Mouse (Mus musculus): ENCODE measurements around the gene Duox1.

Duox1 gene

GRCm38 (mm10) chr2:122355389-122355788 lies 39.9 kb downstream of the Duox1 start:
- DNase-seq (ENCODE audit: low spot score) = no peak

DNA sequence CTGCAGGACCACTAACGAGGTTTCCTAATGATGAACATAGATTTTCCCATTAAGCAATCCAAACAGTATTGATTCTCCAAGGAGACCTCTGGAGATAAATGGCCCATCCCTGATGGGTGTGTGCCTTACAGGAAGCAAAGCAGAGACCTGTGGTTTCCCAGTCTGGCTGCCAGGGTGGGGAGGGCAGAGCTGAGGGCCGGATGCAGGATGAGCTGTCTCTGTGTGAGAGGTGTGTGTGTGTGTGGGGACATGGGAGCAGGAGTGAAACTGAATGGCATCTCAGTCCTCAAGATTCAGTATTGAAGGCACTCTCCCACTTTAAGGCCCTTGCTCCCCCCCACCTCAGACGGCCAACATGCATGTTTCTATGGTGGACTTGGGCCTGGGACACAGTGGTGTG lies 40.7 kb downstream of the Duox1 start:
- no peak for DNase-seq (ENCODE audit: low spot score)

DNA sequence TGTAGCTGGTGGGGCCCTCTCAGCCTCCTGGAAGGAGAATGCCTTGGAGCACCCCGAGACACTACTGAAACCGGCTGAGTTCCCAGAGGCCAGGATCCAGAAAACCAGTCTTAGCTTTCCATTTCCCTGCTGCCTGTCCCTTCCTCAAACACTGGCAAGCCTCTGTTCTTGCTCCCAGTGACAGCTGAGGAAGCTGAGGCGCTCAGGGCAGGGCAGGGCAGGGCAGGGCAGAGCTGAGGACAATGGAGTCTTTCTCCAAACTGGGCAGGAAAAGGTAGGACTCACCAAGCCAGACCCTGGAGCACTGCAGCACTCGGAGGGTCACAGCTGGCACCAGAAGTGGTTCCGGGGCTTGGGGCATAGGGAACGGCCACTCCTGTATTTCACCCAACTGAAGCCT lies 44.8 kb downstream of the Duox1 start:
- DNase-seq (ENCODE audit: low spot score) = no peak

DNA sequence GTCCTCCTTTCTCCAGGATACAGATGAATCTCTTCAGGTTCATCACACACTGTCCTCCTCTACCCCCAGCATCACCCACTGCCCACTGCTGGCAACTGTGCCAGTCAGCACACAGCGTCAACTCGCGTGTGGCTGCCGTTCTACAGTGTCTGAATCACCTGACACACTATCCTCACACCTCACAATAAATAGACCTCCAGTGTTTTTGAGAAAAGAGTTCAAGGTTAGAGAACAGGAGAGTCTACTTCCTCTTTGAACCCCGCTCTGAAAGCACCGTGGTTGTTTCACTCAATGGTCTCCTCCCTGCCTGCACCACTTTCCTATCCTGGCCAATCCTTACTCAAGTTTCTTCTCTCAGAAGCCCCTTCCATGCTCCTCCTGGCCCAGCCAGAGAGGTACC lies 45.7 kb downstream of the Duox1 start:
- DNase-seq (ENCODE audit: low spot score) = no peak

DNA sequence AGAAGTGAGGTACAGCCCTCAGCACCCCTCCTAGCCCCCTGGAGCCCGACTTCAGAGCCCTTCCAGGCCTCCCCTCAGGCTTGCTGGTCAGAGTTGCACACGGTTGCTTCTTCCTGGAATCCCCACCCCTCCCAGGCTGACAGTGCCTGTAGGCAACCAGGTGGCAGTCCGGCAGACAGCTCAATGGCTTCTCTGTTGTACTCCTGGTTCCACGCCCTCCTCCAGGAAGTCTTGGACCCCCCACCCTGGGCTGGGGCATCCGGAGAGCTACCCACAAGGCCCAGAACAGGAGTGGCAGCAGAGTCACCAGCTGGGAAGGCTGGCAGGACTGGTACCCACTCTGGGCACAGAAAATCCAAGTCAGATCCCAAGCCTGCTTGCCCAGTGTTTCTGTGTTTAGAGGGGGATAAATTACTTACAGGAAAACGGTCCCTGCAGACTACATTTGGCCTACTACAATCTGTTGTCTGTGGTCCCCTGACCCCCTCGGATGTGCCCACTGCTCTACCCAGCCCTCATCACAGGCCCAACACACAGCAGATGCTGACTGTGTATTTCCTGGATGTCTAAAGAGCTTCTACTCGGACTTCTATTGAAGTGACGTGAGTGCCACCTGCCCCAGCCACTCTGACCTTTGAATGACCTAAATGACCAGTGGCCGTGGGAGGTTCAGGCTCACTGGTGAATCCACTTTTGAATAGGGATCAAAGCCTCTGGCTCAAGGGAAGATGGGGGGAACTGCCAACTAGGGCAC lies 46.6 kb downstream of the Duox1 start:
- DNase-seq (ENCODE audit: low spot score) = no peak

- DNase-seq (ENCODE audit: low spot score) = no peak
These were observed 47.4 kb downstream of the Duox1 start for GRCm38 (mm10) chr2:122362622-122363523.

DNA sequence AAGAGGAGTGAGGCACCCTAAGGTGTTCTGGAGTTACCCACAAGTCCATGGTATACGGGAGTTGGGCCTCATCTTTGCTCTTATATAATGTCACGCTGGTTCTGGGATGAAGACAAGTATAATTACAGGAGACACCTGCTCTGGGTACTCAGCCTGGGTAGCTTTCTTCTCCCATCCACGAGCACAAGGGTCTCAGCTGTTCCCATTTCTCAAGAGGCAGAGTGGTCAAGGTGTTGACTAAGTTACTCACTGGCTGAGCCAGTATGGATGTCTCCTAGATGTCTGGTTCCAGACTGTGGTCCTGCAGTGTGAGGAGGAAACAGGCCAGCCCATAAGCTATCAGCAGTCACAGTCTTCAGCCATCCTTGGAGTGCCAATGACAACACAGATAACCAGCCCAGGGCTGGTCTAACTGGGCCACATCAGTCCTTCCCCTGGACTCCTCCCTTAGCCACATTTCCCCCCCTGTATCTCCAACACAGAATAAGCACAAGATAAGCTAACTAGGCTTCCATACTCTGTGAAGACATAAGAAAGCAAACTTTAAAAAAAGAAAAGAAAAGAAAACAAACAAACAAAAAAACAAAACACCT lies 49.0 kb downstream of the Duox1 start:
- DNase-seq (ENCODE audit: low spot score) = no peak

DNA sequence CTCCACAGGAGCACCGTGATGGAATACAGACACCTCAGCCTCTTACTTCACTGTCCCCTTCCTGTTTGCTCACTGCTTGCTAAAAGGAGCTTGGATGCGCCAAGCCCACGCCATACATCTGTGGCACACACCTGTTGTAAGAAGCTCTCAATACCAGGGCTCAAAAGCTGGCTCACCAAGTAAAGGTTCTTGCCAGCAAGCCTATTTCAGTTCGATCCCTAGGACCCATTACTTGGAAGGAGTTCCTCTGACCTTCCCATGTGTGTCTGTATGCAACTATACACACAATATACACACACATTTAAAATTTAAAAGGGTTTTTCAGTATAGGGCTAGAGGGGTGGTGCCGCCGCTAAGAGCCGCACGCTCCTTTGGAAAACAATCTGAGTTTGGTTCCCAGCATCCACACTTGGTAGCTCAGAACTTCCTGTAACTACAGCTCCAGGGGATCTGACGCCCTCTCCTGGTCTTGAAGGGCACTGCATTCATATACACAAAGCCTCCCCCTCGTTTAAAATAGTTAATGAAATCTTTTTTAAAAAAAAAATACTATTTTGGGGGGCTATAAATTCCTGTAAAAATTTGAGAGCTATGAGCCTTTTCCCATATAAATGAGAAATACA lies 49.9 kb downstream of the Duox1 start:
- DNase-seq (ENCODE audit: low spot score) = no peak

DNA sequence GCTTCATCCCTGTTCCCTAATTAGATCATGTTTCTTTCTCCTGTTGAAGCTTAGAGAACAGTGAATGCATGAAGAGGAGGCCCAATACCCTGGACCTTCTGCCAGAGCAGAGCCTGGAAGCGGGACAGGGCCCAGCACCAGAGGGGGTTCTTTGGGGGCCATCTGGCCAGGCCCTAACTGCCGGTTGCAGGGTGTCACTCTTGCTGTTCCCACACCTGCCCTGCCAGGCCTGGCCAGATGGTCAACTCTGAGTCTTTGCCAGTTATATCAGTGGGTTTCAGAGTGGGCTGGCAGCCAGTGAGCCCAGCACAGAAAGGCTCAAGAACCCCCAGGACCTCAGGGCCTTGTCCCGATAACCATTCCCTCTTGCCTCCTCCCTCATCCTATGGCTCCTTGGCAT lies 50.6 kb downstream of the Duox1 start:
- no peak for DNase-seq (ENCODE audit: low spot score)

DNA sequence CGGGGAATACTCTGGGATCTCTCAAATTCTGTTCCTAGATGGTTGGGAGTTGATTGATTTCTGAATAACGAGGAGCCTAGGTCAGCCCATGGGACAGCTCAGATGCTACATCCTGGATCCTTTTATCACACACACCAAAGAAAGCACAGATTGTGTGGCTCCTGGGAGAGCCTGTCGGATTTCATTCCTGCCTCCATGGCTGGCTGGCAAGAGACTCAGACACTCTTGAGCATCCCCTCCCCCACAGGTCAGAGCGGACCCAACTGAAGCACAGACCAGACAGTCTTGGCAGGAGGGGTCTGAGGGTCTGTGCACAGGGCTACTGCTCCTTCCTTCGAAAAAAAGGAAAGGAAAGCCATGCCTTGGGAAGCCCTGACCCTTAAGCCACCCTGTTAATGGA lies 51.2 kb downstream of the Duox1 start:
- no peak for DNase-seq (ENCODE audit: low spot score)

- no peak for DNase-seq (ENCODE audit: low spot score)
These were observed 51.7 kb downstream of the Duox1 start for GRCm38 (mm10) chr2:122367181-122367580.

- DNase-seq (ENCODE audit: low spot score) = no peak
These were observed 52.2 kb downstream of the Duox1 start for GRCm38 (mm10) chr2:122367701-122368080.

- no peak for DNase-seq (ENCODE audit: low spot score)
These were observed 52.9 kb downstream of the Duox1 start for GRCm38 (mm10) chr2:122368081-122368971.

- peak; percentile 88 for DNase-seq (ENCODE audit: low spot score)
These were observed 53.7 kb downstream of the Duox1 start, which contains the start of gene Shf for GRCm38 (mm10) chr2:122368995-122369739. TSS of gene Shf (minus strand) at chr2:122369162.

- no peak for DNase-seq (ENCODE audit: low spot score)
These were observed 54.8 kb downstream of the Duox1 start for GRCm38 (mm10) chr2:122370101-122370750.

GRCm38 (mm10) chr2:122372067-122372466 lies 56.6 kb downstream of the Duox1 start:
- DNase-seq (ENCODE audit: low spot score) = no peak

DNA sequence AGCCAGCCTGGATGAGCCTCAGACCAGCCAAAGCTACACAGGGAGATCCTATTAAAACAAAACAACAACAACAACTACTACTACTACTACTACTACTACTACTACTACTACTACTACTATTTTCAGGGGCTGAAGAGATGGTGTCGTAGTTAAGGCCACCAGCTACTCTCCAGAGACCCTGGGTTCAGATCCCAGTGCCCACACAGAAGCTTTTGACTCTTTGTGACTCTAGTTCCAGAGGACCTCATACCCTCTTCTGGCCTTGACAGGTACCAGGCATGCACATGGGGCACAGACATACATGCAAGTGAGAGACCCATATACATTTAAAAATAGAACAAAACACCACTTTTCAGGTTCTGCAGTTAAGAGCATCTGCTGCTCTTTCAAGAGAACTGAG lies 57.1 kb downstream of the Duox1 start:
- no peak for DNase-seq (ENCODE audit: low spot score)

DNA sequence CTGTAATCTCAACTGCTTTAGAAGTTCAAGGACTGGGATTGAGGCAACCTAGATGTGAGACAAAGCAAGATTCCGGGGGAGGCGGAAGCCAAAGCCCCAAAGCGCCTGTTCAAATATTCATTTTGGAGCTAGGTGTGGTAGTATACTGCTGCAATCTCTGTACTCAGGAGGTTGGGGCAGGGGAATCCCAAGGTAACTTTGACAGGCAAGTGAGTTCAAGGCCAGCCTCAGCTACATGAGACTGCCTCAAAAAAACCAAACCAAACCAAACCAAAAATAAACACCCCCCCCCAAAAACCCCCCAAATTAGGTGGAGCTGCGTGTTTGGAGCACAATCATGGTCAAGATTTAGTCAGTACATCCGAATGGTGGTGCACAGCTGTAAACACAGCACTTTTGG lies 58.5 kb downstream of the Duox1 start:
- DNase-seq (ENCODE audit: low spot score) = no peak

DNA sequence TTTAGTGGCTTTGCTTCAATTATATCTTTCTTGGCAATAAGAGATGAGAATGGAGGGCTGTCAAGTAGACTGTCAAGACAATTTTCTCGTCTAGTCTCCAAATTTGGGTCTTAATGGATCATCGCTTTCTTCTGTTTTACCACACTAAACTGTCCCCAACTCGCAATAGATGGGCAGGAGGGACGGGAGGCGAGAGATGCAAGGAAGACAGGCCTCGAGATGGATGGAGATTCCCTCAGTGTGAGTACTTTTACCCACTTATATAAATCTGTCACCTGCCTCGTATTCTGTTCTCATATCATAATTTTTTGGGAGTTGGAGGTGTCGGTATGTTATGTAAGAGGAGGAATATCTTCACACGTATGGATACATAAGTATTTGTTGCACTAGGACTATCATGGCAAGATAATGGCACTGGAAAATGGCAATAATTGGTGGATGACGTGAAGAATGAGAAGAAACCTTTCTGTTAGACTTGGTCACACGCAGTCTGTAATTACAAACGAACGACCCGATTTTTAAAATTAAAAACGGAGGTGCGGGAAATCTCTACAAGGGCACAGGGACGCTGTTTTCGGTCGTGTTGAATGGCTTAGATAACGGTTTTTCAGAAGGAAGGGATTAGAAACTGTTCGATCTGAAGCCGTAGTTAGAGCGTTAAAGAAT lies 59.3 kb downstream of the Duox1 start:
- DNase-seq (ENCODE audit: low spot score) = no peak
